Mouse (Mus musculus) lung, embryonic 16.5 days (tissue): Measurements from ENCODE around the gene Glis3. TPM values are rescaled to one million over a fixed set of nuclear protein-coding genes. Genes with fewer than 3 reads are reported as not detected.
A peak's percentile ranks its signal among the peaks of the same experiment; 100 is the strongest.

Experiments
- ATAC-seq: fragments of 200-750 bp; cut with Nextera tagmentation; 2 replicates; pipeline ENCODE4 v1.8.0; 2017; ENCODE audit warnings: low read depth, mild to moderate bottlenecking, moderate library complexity
- H3K27ac ChIP-seq: fragments of 300-500 bp; sonication (generic); 2 replicates; pipeline ENCODE4 v1.5.1; 2014; ENCODE audit warnings: mild to moderate bottlenecking, control low read depth, low read length
- H3K27me3 ChIP-seq: fragments of 300-500 bp; sonication (generic); 2 replicates; pipeline ENCODE4 v1.6.1; 2014; ENCODE audit warnings: low read depth, low read length, mixed read lengths; ENCODE audit not compliant: control insufficient read depth, insufficient read depth
- H3K36me3 ChIP-seq: fragments of 300-500 bp; sonication (generic); 2 replicates; pipeline ENCODE4 v1.6.1; 2014; ENCODE audit warnings: low read length; ENCODE audit not compliant: control insufficient read depth, insufficient read depth
- H3K4me1 ChIP-seq: fragments of 300-500 bp; sonication (generic); replicated peaks from 2 replicates; pipeline ENCODE4 v1.6.1; 2014; ENCODE audit warnings: low read length, mixed read lengths; ENCODE audit not compliant: control insufficient read depth, insufficient read depth
- H3K4me2 ChIP-seq: fragments of 300-500 bp; sonication (generic); 2 replicates; pipeline ENCODE4 v1.6.1; 2014; ENCODE audit warnings: low read depth, low read length, control low read depth
- H3K4me3 ChIP-seq: fragments of 300-500 bp; sonication (generic); 2 replicates; pipeline ENCODE4 v1.5.1; 2014; ENCODE audit warnings: mild to moderate bottlenecking, low read length, control low read depth
- H3K9ac ChIP-seq: fragments of 300-500 bp; sonication (generic); 2 replicates; pipeline ENCODE4 v1.6.1; 2014; ENCODE audit warnings: low read length, control low read depth
- H3K9me3 ChIP-seq: fragments of 300-500 bp; sonication (generic); 2 replicates; pipeline ENCODE4 v1.6.1; 2016; ENCODE audit warnings: low read length; ENCODE audit not compliant: control insufficient read depth
- WGBS: fragments of 180-500 bp; shearing (Covaris S2); extraction: QIAGEN DNeasy Blood & Tissue Kit; methylation state at CpG from one replicate; pipeline ENCODE4 v1.1.7; 2014; 5-methylcytosine and 5-hydroxymethylcytosine counted together
- polyA plus RNA-seq: library from polyadenylated mRNA; unstranded; fragments of >200 nt; fragmentation: Nextera tagmentation; extraction: Ambion mirVana; gene quantifications from 2 replicates; pipeline ENCODE4 v1.2.1, GENCODE M21; 2015

The Glis3 gene
- polyA plus RNA-seq, 1 experiment from 2014 or later = 3.3 TPM

DNA sequence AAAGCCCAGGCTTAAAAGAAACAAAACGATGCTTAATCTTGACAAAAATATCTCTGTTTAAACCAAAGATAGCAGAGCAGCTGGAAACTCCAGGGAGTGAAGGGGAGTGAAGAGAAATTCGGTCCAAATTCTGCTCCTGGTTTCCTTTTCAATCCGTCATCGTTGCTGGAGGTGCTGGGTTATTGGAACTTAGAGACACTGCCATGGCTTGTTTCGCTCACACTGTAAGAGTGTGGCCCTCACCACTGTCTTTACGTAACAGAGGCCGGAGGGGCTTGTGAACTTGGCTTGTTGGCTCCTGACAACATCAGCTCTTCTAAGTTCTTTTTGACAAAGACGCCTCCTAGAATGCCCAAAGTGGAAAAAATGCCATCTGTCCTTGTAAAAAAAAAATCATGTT, 99.4 kb downstream of the Glis3 start:
- Histone ChIP-seq H3K9me3 (no peaks in the 10 kb centered on the region), H3K4me2 (no peak overlapping the region), H3K36me3 (no peaks in the 10 kb centered on the region), H3K4me3 (no peak overlapping the region), H3K27me3 (no peaks in the 10 kb centered on the region), H3K27ac (no peak overlapping the region), H3K4me1 (peaks cover 2% of the 10 kb centered on the region; the same call in 1 of the 2 replicates), H3K9ac (no peak overlapping the region)
- no peak for ATAC-seq
- WGBS = 66% methylated on average over 8 of the region's 8 CpGs

GRCm38 (mm10) chr19:28579724-28580375, 100.0 kb downstream of the Glis3 start:
- Histone ChIP-seq H3K27me3 (no peaks in the 10 kb centered on the region), H3K9ac (no peak overlapping the region), H3K27ac (no peak overlapping the region), H3K4me3 (no peak overlapping the region), H3K9me3 (no peaks in the 10 kb centered on the region), H3K4me1 (peaks cover 2% of the 10 kb centered on the region; the same call in 1 of the 2 replicates), H3K36me3 (no peaks in the 10 kb centered on the region), H3K4me2 (no peak overlapping the region)
- ATAC-seq = no peak
- 58% methylated on average over 14 of the region's 14 CpGs for WGBS

- ATAC-seq = peak; percentile 87
- WGBS = 43% methylated on average over 12 of the region's 12 CpGs
Measured at GRCm38 (mm10) chr19:28577023-28577422, 102.9 kb downstream of the Glis3 start.

DNA sequence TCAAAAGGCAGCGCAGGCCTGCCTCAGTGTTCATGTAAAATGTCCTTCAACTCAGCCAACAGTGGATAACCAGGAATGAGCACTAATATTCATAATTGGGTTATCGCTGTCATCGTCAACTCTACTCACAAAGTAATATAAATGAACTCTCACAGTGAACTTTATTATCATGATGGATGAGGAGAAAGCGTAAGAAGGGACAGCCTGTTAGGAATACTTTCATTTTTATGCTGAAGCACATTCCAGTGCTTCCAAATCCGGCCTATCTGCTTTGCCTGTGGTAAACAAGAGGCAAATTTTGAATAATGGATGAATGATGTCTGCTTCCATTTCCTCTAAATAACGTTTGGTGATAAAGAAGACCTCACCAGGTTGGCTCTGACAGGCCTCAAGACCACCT, 103.3 kb downstream of the Glis3 start:
- Histone ChIP-seq H3K27me3 (no peaks in the 10 kb centered on the region), H3K36me3 (no peaks in the 10 kb centered on the region), H3K9ac (no peak overlapping the region), H3K4me2 (peak overlapping the region; percentile 33), H3K9me3 (no peaks in the 10 kb centered on the region), H3K4me3 (no peak overlapping the region), H3K4me1 (peaks cover 2% of the 10 kb centered on the region; the same call in 1 of the 2 replicates), H3K27ac (peak overlapping the region; percentile 33; the same call in 1 of the 2 replicates)
- 41% methylated on average over 6 of the region's 6 CpGs for whole genome bisulfite sequencing
- ATAC-seq = peak; percentile 75

More at GRCm38 (mm10) chr19:28577023-28577422, 102.9 kb downstream of the Glis3 start:
- peak overlapping the region; percentile 33; the same call in 1 of the 2 replicates for H3K27ac ChIP-seq
- H3K9me3 ChIP-seq = no peaks in the 10 kb centered on the region
- H3K27me3 ChIP-seq = no peaks in the 10 kb centered on the region
- no peak overlapping the region for H3K4me3 ChIP-seq
- peaks cover 2% of the 10 kb centered on the region; the same call in 1 of the 2 replicates for H3K4me1 ChIP-seq
- no peak overlapping the region for H3K9ac ChIP-seq
- no peaks in the 10 kb centered on the region for H3K36me3 ChIP-seq
- peak overlapping the region; percentile 33 for H3K4me2 ChIP-seq

GRCm38 (mm10) chr19:28573641-28574040, 106.2 kb downstream of the Glis3 start:
- Histone ChIP-seq H3K9me3 (no peaks in the 10 kb centered on the region), H3K27me3 (no peaks in the 10 kb centered on the region), H3K9ac (no peak overlapping the region), H3K4me2 (no peak overlapping the region), H3K4me1 (peaks cover 2% of the 10 kb centered on the region; the same call in 1 of the 2 replicates), H3K36me3 (no peaks in the 10 kb centered on the region), H3K27ac (no peak overlapping the region), H3K4me3 (no peak overlapping the region)
- ATAC-seq = no peak
- WGBS = 75% methylated on average over 3 of the region's 3 CpGs

GRCm38 (mm10) chr19:28569856-28570255, 110.0 kb downstream of the Glis3 start:
- 71% methylated on average over 3 of the region's 3 CpGs for WGBS
- H3K9ac ChIP-seq = no peak overlapping the region
- no peak for ATAC-seq
- H3K27ac ChIP-seq = no peak overlapping the region
- no peaks in the 10 kb centered on the region for H3K36me3 ChIP-seq
- H3K4me2 ChIP-seq = no peak overlapping the region
- no peak overlapping the region for H3K4me3 ChIP-seq
- no peaks in the 10 kb centered on the region for H3K27me3 ChIP-seq
- no peaks in the 10 kb centered on the region for H3K9me3 ChIP-seq
- no peaks in the 10 kb centered on the region for H3K4me1 ChIP-seq

- WGBS = 70% methylated on average over 1 of the region's 1 CpGs
- H3K4me3 ChIP-seq = no peak overlapping the region
- H3K27ac ChIP-seq = no peak overlapping the region
Measured at GRCm38 (mm10) chr19:28567100-28567499, 112.8 kb downstream of the Glis3 start.

DNA sequence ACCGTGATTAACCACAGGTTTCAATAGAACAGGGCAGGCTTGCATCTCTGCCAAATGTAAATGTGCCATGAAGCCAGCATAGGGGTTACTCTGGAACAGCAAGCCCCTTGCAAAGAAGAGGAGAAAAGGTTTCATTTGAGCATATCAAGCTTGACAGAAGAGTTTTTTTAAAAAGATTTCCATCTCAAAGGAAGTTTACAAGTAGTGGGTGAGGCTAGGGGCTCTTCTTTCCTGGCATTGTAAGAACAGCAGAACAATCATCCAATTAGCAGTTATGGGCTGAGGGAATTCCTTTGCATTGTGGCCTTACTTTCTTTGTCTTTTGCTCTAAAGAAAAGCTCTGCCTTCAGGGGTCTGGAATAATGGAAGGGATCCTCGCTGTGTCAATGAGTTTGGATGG, 113.3 kb downstream of the Glis3 start:
- H3K9ac ChIP-seq = no peak overlapping the region
- no peaks in the 10 kb centered on the region for H3K4me1 ChIP-seq
- no peaks in the 10 kb centered on the region for H3K27me3 ChIP-seq
- H3K36me3 ChIP-seq = no peaks in the 10 kb centered on the region
- 44% methylated on average over 2 of the region's 2 CpGs for WGBS
- H3K4me3 ChIP-seq = no peak overlapping the region
- no peak for ATAC-seq
- H3K27ac ChIP-seq = no peak overlapping the region
- no peak overlapping the region for H3K4me2 ChIP-seq
- no peaks in the 10 kb centered on the region for H3K9me3 ChIP-seq

More at GRCm38 (mm10) chr19:28567100-28567499, 112.8 kb downstream of the Glis3 start:
- Histone ChIP-seq H3K9ac (no peak overlapping the region), H3K27me3 (no peaks in the 10 kb centered on the region), H3K4me2 (no peak overlapping the region), H3K9me3 (no peaks in the 10 kb centered on the region), H3K4me1 (no peaks in the 10 kb centered on the region), H3K36me3 (no peaks in the 10 kb centered on the region)
- ATAC-seq = no peak

DNA sequence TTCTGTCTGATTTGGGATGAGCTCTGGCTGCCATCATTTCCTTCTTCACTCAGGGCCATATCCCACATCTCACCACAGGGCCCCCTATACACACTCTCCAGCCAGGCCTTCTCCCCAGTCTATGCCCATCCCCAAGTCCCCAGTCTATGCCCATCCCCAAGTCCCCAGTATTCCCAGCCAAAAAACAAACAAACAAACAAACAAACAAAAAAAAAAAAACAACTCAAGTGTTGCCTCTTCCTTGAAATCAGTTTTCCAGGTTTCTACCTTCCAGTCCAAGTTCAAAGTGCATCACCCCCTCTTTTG, 118.2 kb downstream of the Glis3 start:
- H3K27me3 ChIP-seq = no peaks in the 10 kb centered on the region
- H3K4me2 ChIP-seq = no peak overlapping the region
- no peak overlapping the region for H3K9ac ChIP-seq
- H3K27ac ChIP-seq = no peak overlapping the region
- no peak overlapping the region for H3K4me3 ChIP-seq
- H3K9me3 ChIP-seq = no peaks in the 10 kb centered on the region
- ATAC-seq = no peak
- peaks cover 27% of the 10 kb centered on the region for H3K4me1 ChIP-seq
- H3K36me3 ChIP-seq = no peaks in the 10 kb centered on the region
